Mouse (Mus musculus) hindbrain, embryonic 11.5 days (tissue): ENCODE data around the gene Pde8a. TPM values are rescaled to one million over a fixed set of nuclear protein-coding genes. Genes with fewer than 3 reads are reported as not detected.

Source experiments
- ATAC-seq: fragments of 200-750 bp; cut with Nextera tagmentation; 2 replicates; pipeline ENCODE4 v1.8.0; 2017; ENCODE audit warnings: mild to moderate bottlenecking, moderate TSS enrichment, moderate library complexity; ENCODE audit not compliant: low FRiP score
- DNase-seq: peaks from one replicate; pipeline ENCODE4 v3.0.0-alpha.2; 2015; ENCODE audit warnings: low spot score
- H3K27ac ChIP-seq: fragments of 300-500 bp; sonication (generic); 2 replicates; pipeline ENCODE4 v1.5.1; 2014; ENCODE audit warnings: mild to moderate bottlenecking, low read depth, low read length
- H3K27me3 ChIP-seq: fragments of 300-500 bp; sonication (generic); 2 replicates; pipeline ENCODE4 v1.6.1; 2014; ENCODE audit warnings: mild to moderate bottlenecking, low read length, moderate library complexity, mixed read lengths; ENCODE audit not compliant: control insufficient read depth, insufficient read depth
- H3K36me3 ChIP-seq: fragments of 300-500 bp; sonication (generic); 2 replicates; pipeline ENCODE4 v1.6.1; 2014; ENCODE audit warnings: mild to moderate bottlenecking, low read length, moderate library complexity, mixed read lengths; ENCODE audit not compliant: control insufficient read depth, insufficient read depth
- H3K4me1 ChIP-seq: fragments of 300-500 bp; sonication (generic); replicated peaks from 2 replicates; pipeline ENCODE4 v1.6.1; 2014; ENCODE audit warnings: low read length, mixed read lengths; ENCODE audit not compliant: control insufficient read depth, insufficient read depth
- H3K4me2 ChIP-seq: fragments of 300-500 bp; sonication (generic); replicated peaks from 2 replicates; pipeline ENCODE4 v1.6.1; 2014; ENCODE audit warnings: mild to moderate bottlenecking, low read depth, low read length
- H3K4me3 ChIP-seq: fragments of 300-500 bp; sonication (generic); 2 replicates; pipeline ENCODE4 v1.5.1; 2014; ENCODE audit warnings: low read depth, low read length
- H3K9ac ChIP-seq: fragments of 300-500 bp; sonication (generic); 2 replicates; pipeline ENCODE4 v1.6.1; 2014; ENCODE audit warnings: low read depth, low read length
- H3K9me3 ChIP-seq: fragments of 300-500 bp; sonication (generic); 2 replicates; pipeline ENCODE4 v1.6.1; 2016; ENCODE audit warnings: low read length; ENCODE audit not compliant: control insufficient read depth
- WGBS: fragments of 180-500 bp; shearing (Covaris S2); extraction: QIAGEN DNeasy Blood & Tissue Kit; methylation state at CpG from one replicate; pipeline ENCODE4 v1.1.7; 2014; 5-methylcytosine and 5-hydroxymethylcytosine counted together
- polyA plus RNA-seq: library from polyadenylated mRNA; unstranded; fragments of >200 nt; fragmentation: Nextera tagmentation; extraction: Ambion mirVana; gene quantifications from 2 replicates; pipeline ENCODE4 v1.2.1, GENCODE M21; 2014

Gene Pde8a
- 2.5 and 3.3 TPM in 2 replicates for polyA plus RNA-seq

DNA sequence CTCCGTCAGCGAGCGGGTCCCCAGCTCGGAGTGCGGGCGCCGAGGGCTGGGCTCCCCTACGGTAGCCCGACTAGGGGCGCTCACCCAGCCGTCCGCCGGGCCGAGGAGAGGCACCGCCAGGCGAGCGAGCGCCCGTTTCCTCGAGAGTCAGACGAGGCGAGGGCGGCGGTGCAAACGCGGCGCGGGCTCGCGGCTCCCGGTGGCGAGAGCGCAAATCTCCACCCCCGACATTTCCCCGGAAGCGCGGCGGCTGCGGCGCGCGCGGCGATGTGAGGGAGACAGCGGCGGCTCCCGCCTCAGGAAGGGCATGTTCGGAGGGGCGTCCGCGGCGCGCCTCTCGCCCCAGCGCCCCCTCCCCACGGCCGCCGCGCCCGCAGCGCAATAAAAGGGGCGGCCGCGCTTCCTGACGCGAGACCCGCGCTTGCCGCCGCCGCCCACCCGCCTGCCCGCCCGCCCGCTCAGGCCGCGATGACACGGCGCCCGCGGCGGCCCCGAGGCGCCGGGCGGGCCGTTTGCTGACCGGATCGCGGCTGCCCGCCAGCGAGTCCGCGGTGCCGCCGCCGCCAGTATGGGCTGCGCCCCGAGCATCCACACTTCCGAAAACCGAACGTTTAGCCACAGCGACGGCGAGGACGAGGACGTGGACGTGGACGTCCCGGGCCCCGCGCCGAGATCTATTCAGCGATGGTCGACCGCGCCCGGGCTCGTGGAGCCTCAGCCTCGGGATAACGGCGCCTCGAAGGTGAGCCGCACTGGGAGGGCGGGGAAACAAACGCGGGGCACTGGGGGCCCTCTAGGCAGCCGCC lies at the start of gene Pde8a:
Pde8a (plus strand) TSS at position 250 of the 806 bp plus-strand sequence.
- Histone ChIP-seq H3K27me3 (peaks cover 48% of the 10 kb centered on the region), H3K36me3 (no peaks in the 10 kb centered on the region), H3K4me1 (peaks cover 11% of the 10 kb centered on the region; the same call in 1 of the 2 replicates), H3K4me3 (peak within 1 kb of the TSS; percentile 36), H3K4me2 (peak within 1 kb of the TSS; percentile 66), H3K9me3 (no peaks in the 10 kb centered on the region), H3K9ac (peak within 1 kb of the TSS; percentile 36; the same call in 1 of the 2 replicates), H3K27ac (0 out of 2 replicates have a peak within 1 kb of the TSS, but pooled peaks have one; percentile 24)
- 3% methylated on average over 94 of the region's 128 CpGs for WGBS
- ATAC-seq (peak; percentile 10; the same call in 1 of the 2 replicates), DNase-seq (no peak)

DNA sequence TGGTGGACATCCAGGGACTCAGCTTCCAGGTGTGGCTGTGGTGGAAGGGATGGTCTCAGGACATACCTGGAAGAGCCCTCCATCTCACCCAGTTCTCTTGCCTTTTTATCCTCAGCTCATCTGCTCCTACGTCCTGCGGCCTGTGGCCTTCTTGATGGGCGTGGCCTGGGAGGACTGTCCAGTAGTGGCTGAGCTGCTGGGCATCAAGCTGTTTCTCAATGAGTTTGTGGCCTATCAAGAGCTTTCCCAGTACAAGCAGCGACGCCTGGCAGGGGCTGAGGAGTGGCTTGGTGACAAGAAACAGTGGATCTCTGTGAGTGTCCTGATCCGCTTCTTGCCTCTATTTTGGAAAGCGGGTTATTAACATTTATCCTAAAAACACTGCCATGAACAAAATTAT lies 49.0 kb upstream of the Pde8a start:
- Histone ChIP-seq H3K9ac (no peak overlapping the region), H3K27me3 (no peaks in the 10 kb centered on the region), H3K4me3 (no peak overlapping the region), H3K27ac (no peak overlapping the region), H3K4me2 (no peak overlapping the region), H3K4me1 (no peaks in the 10 kb centered on the region), H3K9me3 (no peaks in the 10 kb centered on the region), H3K36me3 (no peaks in the 10 kb centered on the region)
- 70% methylated on average over 7 of the region's 7 CpGs for whole genome bisulfite sequencing
- DNase-seq (no peak), ATAC-seq (no peak)

DNA sequence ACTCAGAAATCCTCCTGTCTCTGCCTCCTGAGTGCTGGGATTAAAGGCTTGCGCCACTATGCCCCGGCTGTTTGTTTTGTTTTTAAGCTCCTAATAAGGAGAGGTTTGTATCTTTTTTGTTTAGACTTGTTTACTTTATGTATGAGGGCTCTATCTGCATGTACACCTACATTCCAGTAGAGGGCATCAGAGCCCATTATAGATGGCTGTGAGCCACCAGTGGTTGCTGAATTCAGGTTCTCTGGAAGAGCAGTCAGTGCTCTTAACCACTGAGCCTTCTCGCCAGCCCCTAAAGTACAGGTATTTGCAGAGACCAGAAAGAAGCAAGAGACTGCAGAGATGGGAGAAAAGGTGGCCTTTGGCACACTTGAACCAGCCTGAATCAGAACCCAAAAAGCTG lies 46.3 kb upstream of the Pde8a start:
- WGBS, result 51% methylated on average over 3 of the region's 3 CpGs
- Histone ChIP-seq H3K9ac (no peak overlapping the region), H3K4me3 (no peak overlapping the region), H3K27me3 (no peaks in the 10 kb centered on the region), H3K9me3 (no peaks in the 10 kb centered on the region), H3K27ac (no peak overlapping the region), H3K4me2 (no peak overlapping the region), H3K36me3 (no peaks in the 10 kb centered on the region), H3K4me1 (no peaks in the 10 kb centered on the region)
- ATAC-seq, result no peak
- peak; percentile 62 for DNase-seq

DNA sequence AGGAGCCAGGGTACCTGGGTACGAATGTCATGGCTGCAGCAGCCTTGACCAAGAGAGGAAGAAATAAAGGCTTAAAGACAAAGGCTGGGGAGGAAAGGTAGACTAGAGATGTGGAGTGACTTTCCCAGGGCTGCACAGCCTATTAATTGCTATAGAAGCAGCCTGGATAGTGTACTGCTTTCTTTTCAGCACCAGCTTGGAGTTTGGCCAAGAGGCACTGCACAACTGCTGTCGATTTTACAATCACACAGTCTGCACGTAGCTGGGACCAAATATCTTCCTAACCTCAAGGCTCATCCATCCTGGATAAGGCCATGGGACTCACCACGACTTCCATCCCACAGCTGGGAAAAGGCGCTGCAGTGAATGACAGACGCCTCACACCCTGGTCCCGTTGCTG lies 44.0 kb upstream of the Pde8a start:
- 85% methylated on average over 7 of the region's 7 CpGs for WGBS
- no peaks in the 10 kb centered on the region for H3K36me3 ChIP-seq
- ATAC-seq, result no peak
- H3K4me2 ChIP-seq, result no peak overlapping the region
- H3K9me3 ChIP-seq, result no peaks in the 10 kb centered on the region
- H3K4me1 ChIP-seq, result no peaks in the 10 kb centered on the region
- no peak overlapping the region for H3K4me3 ChIP-seq
- no peak overlapping the region for H3K27ac ChIP-seq
- no peak overlapping the region for H3K9ac ChIP-seq
- H3K27me3 ChIP-seq, result no peaks in the 10 kb centered on the region
- DNase-seq, result no peak

DNA sequence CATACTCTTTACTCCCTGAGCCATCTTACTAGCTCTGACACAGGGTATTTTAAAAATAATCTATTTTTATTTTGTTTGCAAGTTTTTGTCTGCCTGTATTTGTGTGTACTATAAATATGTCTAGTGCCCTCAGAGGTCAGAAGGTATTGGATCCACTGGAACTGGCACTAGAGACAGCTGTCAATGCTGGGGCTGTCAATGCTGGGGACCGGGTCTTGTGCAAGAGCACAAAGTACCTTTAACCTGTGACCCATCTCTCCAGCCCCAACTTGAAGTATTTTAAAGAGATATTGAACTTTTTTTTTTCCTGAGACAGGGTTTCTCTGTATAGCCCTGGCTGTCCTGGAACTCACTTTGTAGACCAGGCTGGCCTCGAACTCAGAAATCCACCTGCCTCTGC lies 39.5 kb upstream of the Pde8a start:
- Histone ChIP-seq H3K27me3 (no peaks in the 10 kb centered on the region), H3K9ac (no peak overlapping the region), H3K27ac (no peak overlapping the region), H3K4me1 (no peaks in the 10 kb centered on the region), H3K9me3 (no peaks in the 10 kb centered on the region), H3K4me3 (no peak overlapping the region), H3K36me3 (no peaks in the 10 kb centered on the region), H3K4me2 (no peak overlapping the region)
- DNase-seq (no peak), ATAC-seq (no peak)
- 93% methylated on average over 2 of the region's 2 CpGs for WGBS

DNA sequence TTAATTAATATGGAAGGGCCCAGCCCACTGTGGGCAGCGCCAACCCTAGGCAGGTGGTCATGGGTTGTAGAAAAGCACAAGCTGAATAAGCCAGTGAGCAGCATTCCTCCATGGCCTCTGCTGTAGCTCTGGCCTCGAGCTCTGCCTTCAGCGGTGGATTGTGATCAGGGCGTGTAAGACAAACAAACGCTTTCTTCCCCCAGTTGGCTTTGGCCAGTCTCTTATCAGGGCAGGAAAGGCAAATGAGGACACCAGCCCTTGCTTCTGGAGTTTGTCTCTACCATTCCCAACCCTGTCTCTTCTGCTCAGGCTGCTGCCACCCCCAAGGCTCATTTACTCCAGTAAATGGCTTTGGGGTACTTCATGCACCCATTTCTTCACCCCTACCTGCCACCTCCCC lies 38.7 kb upstream of the Pde8a start:
- WGBS, result 87% methylated on average over 5 of the region's 5 CpGs
- H3K4me3 ChIP-seq, result no peak overlapping the region

DNA sequence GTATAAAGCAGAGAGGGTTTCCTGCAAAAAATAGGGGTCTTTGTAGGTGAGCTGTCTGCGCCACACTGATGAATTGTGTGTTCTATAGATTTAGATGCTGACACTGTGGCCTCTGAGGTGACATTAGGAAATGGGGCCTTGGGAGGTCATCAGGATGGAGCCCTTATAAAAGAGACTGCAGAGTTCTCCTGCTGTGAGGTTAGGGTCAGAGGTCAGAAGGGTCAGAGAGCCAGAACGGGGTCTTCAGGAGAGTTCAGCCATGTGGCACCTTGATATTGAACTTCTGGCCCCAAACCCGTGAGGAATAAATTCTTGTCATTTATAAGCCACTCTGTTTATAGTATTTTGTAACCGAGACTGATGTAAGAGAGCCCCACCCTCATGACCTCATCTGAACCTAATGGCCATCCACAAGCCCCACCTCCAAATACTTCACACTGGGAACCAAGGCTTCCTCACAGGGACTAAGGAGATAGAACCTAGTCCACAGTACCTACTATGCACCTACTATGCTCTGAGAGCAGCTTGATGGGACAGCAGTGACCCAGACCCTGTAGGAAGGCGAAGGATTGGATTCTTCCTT lies 37.1 kb upstream of the Pde8a start:
- ATAC-seq, result no peak
- WGBS, result 42% methylated on average over 5 of the region's 5 CpGs
- H3K36me3 ChIP-seq, result no peaks in the 10 kb centered on the region
- H3K4me2 ChIP-seq, result no peak overlapping the region
- no peaks in the 10 kb centered on the region for H3K27me3 ChIP-seq
- H3K9ac ChIP-seq, result no peak overlapping the region
- H3K4me3 ChIP-seq, result no peak overlapping the region
- H3K4me1 ChIP-seq, result no peaks in the 10 kb centered on the region
- H3K27ac ChIP-seq, result no peak overlapping the region
- H3K9me3 ChIP-seq, result no peaks in the 10 kb centered on the region
- DNase-seq, result no peak

More for the DNA sequence above, 38.7 kb upstream of the Pde8a start:
- ATAC-seq (no peak), DNase-seq (no peak)
- Histone ChIP-seq H3K4me1 (no peaks in the 10 kb centered on the region), H3K27me3 (no peaks in the 10 kb centered on the region), H3K4me2 (no peak overlapping the region), H3K27ac (no peak overlapping the region), H3K9ac (no peak overlapping the region), H3K9me3 (no peaks in the 10 kb centered on the region), H3K36me3 (no peaks in the 10 kb centered on the region)

GRCm38 (mm10) chr7:81179494-81179893 lies 33.9 kb upstream of the Pde8a start:
- H3K4me3 ChIP-seq, result no peak overlapping the region
- no peak overlapping the region for H3K9ac ChIP-seq
- H3K27me3 ChIP-seq, result no peaks in the 10 kb centered on the region
- no peaks in the 10 kb centered on the region for H3K9me3 ChIP-seq
- DNase-seq (no peak), ATAC-seq (no peak)
- no peak overlapping the region for H3K27ac ChIP-seq
- WGBS, result 70% methylated on average over 5 of the region's 5 CpGs
- H3K4me2 ChIP-seq, result no peak overlapping the region
- H3K36me3 ChIP-seq, result no peaks in the 10 kb centered on the region
- no peaks in the 10 kb centered on the region for H3K4me1 ChIP-seq
